Mouse (Mus musculus) cortical plate, adult 2 months (tissue): Measurements from ENCODE around the gene Sp7.

Experiments
- CTCF ChIP-seq: fragments of 200-500 bp; IDR thresholded peaks from 2 replicates; pipeline ENCODE4 v1.5.1; 2011; ENCODE audit warnings: mild to moderate bottlenecking, control low read depth, low read length; ENCODE audit not compliant: insufficient read depth; ENCODE audit errors: extremely low read depth
- POLR2A ChIP-seq: fragments of 200-500 bp; IDR thresholded peaks from 2 replicates; pipeline ENCODE4 v1.6.1; 2011; ENCODE audit warnings: mild to moderate bottlenecking, low read length, control low read depth; ENCODE audit not compliant: insufficient read depth; ENCODE audit errors: extremely low read depth

GRCm38 (mm10) chr15:102358834-102359233 is 8.1 kb downstream of the Sp7 start:
- TF ChIP-seq CTCF, result no peak
- TF ChIP-seq POLR2A, result no peak
